Mouse (Mus musculus): Measurements from ENCODE around the gene Fgf5.

Gene Fgf5

GRCm38 (mm10) chr5:98253838-98254821, at the start of gene Fgf5:
TSS of gene Fgf5 (plus strand) at chr5:98254184.
- peak; percentile 2 to 4 for DNase-seq (ENCODE audit: low spot score in 2 of 2)

- DNase-seq (ENCODE audit: low spot score in 2 of 2) = no peak
These were observed 41.5 kb upstream of the Fgf5 start for GRCm38 (mm10) chr5:98212501-98212900.

GRCm38 (mm10) chr5:98221956-98222355, 32.0 kb upstream of the Fgf5 start:
- no peak for DNase-seq (ENCODE audit: low spot score in 2 of 2)

- no peak for DNase-seq (ENCODE audit: low spot score in 2 of 2)
These were observed 27.3 kb upstream of the Fgf5 start for GRCm38 (mm10) chr5:98226710-98227109.

- DNase-seq (ENCODE audit: low spot score in 2 of 2) = no peak
These were observed 24.5 kb upstream of the Fgf5 start for GRCm38 (mm10) chr5:98229456-98229855.

- no peak for DNase-seq (ENCODE audit: low spot score in 2 of 2)
These were observed 15.5 kb upstream of the Fgf5 start for GRCm38 (mm10) chr5:98238466-98238865.

GRCm38 (mm10) chr5:98241322-98241829, 12.6 kb upstream of the Fgf5 start:
- DNase-seq (ENCODE audit: low spot score in 2 of 2) = no peak

- no peak for DNase-seq (ENCODE audit: low spot score in 2 of 2)
These were observed 8.7 kb upstream of the Fgf5 start for GRCm38 (mm10) chr5:98245303-98245702.

- no peak for DNase-seq (ENCODE audit: low spot score in 2 of 2)
These were observed 8.0 kb upstream of the Fgf5 start for GRCm38 (mm10) chr5:98245976-98246375.

- DNase-seq (ENCODE audit: low spot score in 2 of 2) = no peak
These were observed 7.2 kb upstream of the Fgf5 start for GRCm38 (mm10) chr5:98246826-98247225.

GRCm38 (mm10) chr5:98247516-98247915, 6.5 kb upstream of the Fgf5 start:
- DNase-seq (ENCODE audit: low spot score in 2 of 2) = no peak

- DNase-seq (ENCODE audit: low spot score in 2 of 2) = no peak
These were observed 837 bp upstream of the Fgf5 start for GRCm38 (mm10) chr5:98253147-98253546.

GRCm38 (mm10) chr5:98255176-98255575, 1.2 kb downstream of the Fgf5 start:
- no peak for DNase-seq (ENCODE audit: low spot score in 2 of 2)

- DNase-seq (ENCODE audit: low spot score in 2 of 2) = no peak
These were observed 1.9 kb downstream of the Fgf5 start for GRCm38 (mm10) chr5:98255760-98256490.

GRCm38 (mm10) chr5:98275318-98275818, 21.4 kb downstream of the Fgf5 start:
- no peak for DNase-seq (ENCODE audit: low spot score in 2 of 2)

GRCm38 (mm10) chr5:98281993-98282392, 28.0 kb downstream of the Fgf5 start:
- no peak for DNase-seq (ENCODE audit: low spot score in 2 of 2)

- DNase-seq (ENCODE audit: low spot score in 2 of 2) = no peak
These were observed 29.9 kb downstream of the Fgf5 start for GRCm38 (mm10) chr5:98283696-98284478.

- no peak for DNase-seq (ENCODE audit: low spot score in 2 of 2)
These were observed 36.7 kb downstream of the Fgf5 start for GRCm38 (mm10) chr5:98290642-98291041.

- DNase-seq (ENCODE audit: low spot score in 2 of 2) = no peak
These were observed 38.5 kb downstream of the Fgf5 start for GRCm38 (mm10) chr5:98292388-98293048.

- DNase-seq (ENCODE audit: low spot score in 2 of 2) = no peak
These were observed 39.2 kb downstream of the Fgf5 start for GRCm38 (mm10) chr5:98293049-98293715.
